Mouse (Mus musculus): Measurements from ENCODE around the gene Fkrp.

GRCm38 (mm10) chr7:16810920-16811648, 5.4 kb downstream of the Fkrp start:
- no peak for TF ChIP-seq CTCF (conservative IDR thresholded peaks at IDR 0.05 in 1 of 2, IDR thresholded peaks at IDR 0.05 in 1 of 2; ENCODE audit: low read depth in 2 of 2, low read length in 2 of 2)
- no peak for TF ChIP-seq USF1 (IDR thresholded peaks at IDR 0.05; ENCODE audit: low read depth, low read length)
- no peak for TF ChIP-seq ZC3H11A (IDR thresholded peaks at IDR 0.05; ENCODE audit: low read depth, low read length)
- TF ChIP-seq MXI1 (IDR thresholded peaks at IDR 0.05; ENCODE audit: low read depth, low read length): no peak
- no peak for TF ChIP-seq MAZ (IDR thresholded peaks at IDR 0.05; ENCODE audit: low read depth, low read length)
- TF ChIP-seq MEF2A (IDR thresholded peaks at IDR 0.05; ENCODE audit: borderline replicate concordance, low read depth, low read length): no peak
- no peak for TF ChIP-seq PAX5 (IDR thresholded peaks at IDR 0.05; ENCODE audit: low read length)
- no peak for TF ChIP-seq ZMIZ1 (IDR thresholded peaks at IDR 0.05; ENCODE audit: low read depth, low read length)
- TF ChIP-seq BHLHE40 (IDR thresholded peaks at IDR 0.05; ENCODE audit: low read depth, low read length): no peak
- no peak for TF ChIP-seq POLR2AphosphoS2 (IDR thresholded peaks at IDR 0.05; ENCODE audit: low read depth, low read length)
- TF ChIP-seq UBTF (IDR thresholded peaks at IDR 0.05; ENCODE audit: low read depth, low read length): no peak
- no peak for TF ChIP-seq MAFK (IDR thresholded peaks at IDR 0.05; ENCODE audit: insufficient replicate concordance, low read length)
- no peak for TF ChIP-seq EP300 (IDR thresholded peaks at IDR 0.05; ENCODE audit: low read length)
